Mouse (Mus musculus) ovary, postnatal 36 days (tissue): Measurements from ENCODE around the gene Pgp.

ENCODE experiments used
- DNase-seq: peaks from one replicate; pipeline ENCODE4 v3.0.0; 2022; ENCODE audit warnings: low spot score, mixed read lengths

The Pgp gene

GRCm38 (mm10) chr17:24461580-24461979 is 8.6 kb upstream of the Pgp start:
- no peak for DNase-seq

- DNase-seq = no peak
These were observed 7.3 kb upstream of the Pgp start for GRCm38 (mm10) chr17:24462932-24463331.

- DNase-seq = no peak
These were observed 6.6 kb upstream of the Pgp start for GRCm38 (mm10) chr17:24463374-24464133.

- DNase-seq = no peak
These were observed 1.5 kb upstream of the Pgp start for GRCm38 (mm10) chr17:24468636-24469246.

GRCm38 (mm10) chr17:24469336-24469909 is 769 bp upstream of the Pgp start:
- DNase-seq = no peak

GRCm38 (mm10) chr17:24470701-24471527 is 722 bp downstream of the Pgp start:
- peak; percentile 51 for DNase-seq

GRCm38 (mm10) chr17:24472512-24472911 is 2.3 kb downstream of the Pgp start:
- DNase-seq = peak; percentile 62

- DNase-seq = no peak
These were observed 3.6 kb downstream of the Pgp start, which contains the start of gene Bricd5 for GRCm38 (mm10) chr17:24473612-24474275. Gene Bricd5, plus strand, starts transcription at chr17:24473884.

- DNase-seq = no peak
These were observed 4.4 kb downstream of the Pgp start for GRCm38 (mm10) chr17:24474557-24474956.

GRCm38 (mm10) chr17:24475586-24475985 is 5.4 kb downstream of the Pgp start:
- DNase-seq = no peak

GRCm38 (mm10) chr17:24476022-24476776 is 6.0 kb downstream of the Pgp start:
- DNase-seq = no peak

- no peak for DNase-seq
These were observed 7.1 kb downstream of the Pgp start for GRCm38 (mm10) chr17:24477053-24477984.

GRCm38 (mm10) chr17:24477985-24478600 is 7.9 kb downstream of the Pgp start:
- DNase-seq = no peak

GRCm38 (mm10) chr17:24478663-24479380 is 8.6 kb downstream of the Pgp start, which contains the start of gene Mlst8:
Gene Mlst8, minus strand, starts transcription at chr17:24479078.
- DNase-seq = peak; percentile 97

GRCm38 (mm10) chr17:24479431-24479830 is 9.2 kb downstream of the Pgp start:
- DNase-seq = no peak

GRCm38 (mm10) chr17:24480201-24480826 is 10.1 kb downstream of the Pgp start:
- DNase-seq = no peak

- DNase-seq = no peak
These were observed 11.0 kb downstream of the Pgp start for GRCm38 (mm10) chr17:24481027-24481815.
